9 mouse cellular contexts compared by ENCODE assay signal in genomic region chr6:103682854-103683574, GRCm38 (mm10).
DNase-seq lines count a peak whose midpoint lies in the region; ATAC-seq and TF ChIP-seq lines count a peak whose summit lies in the region.
"Had no signal": no experiment of that assay in that cellular context is flagged by ENCODE, and none has a peak within 500 bp of the region (broad histone marks: within the 10 kb centered on the region; RNA-seq: fewer than 3 reads in every experiment).

No protein-coding gene starts in this region.

- peak; percentile 94 for ATAC-seq in CD4-positive, CD25-positive, alpha-beta regulatory T cell, adult 4 months
- ATAC-seq in neural tube, embryonic 15.5 days (ENCODE audit: low FRiP score), result peak; percentile 86

- no peak overlapping the region for H3K4me3 ChIP-seq in lung, adult 2 months (replicated peaks; ENCODE audit: extremely low read depth, low read depth, low read length)
- H3K4me3 ChIP-seq in neural tube, embryonic 15.5 days (replicated peaks), result no peak overlapping the region
- H3K4me3 ChIP-seq: heart, embryonic 13.5 days had no signal

- H3K27me3 ChIP-seq in neural tube, embryonic 15.5 days (replicated peaks), result no peaks in the 10 kb centered on the region
- H3K27me3 ChIP-seq: heart, embryonic 13.5 days had no signal

- TF ChIP-seq CTCF in lung, adult 2 months (IDR thresholded peaks at IDR 0.05; ENCODE audit: insufficient read depth, low read length), result no peak

- H3K36me3 ChIP-seq in neural tube, embryonic 15.5 days, result peaks cover 9% of the 10 kb centered on the region
- H3K36me3 ChIP-seq: heart, embryonic 13.5 days had no signal

- 15% methylated on average over 8 of the region's 8 CpGs for WGBS in lung, adult 2 months
- WGBS in neural tube, embryonic 15.5 days, result 16% methylated on average over 8 of the region's 8 CpGs

- no peaks in the 10 kb centered on the region for H3K9me3 ChIP-seq in neural tube, embryonic 15.5 days (replicated peaks)
- H3K9me3 ChIP-seq: heart, embryonic 13.5 days had no signal

- DNase-seq in adrenal gland, adult (ENCODE audit: inconsistent age in 2 of 2, low spot score in 1 of 2), result peak; percentile 24 to 84
- DNase-seq in embryo, embryonic 11 days, result peak; percentile 82
- peak; percentile 7 to 29 for DNase-seq in heart, postnatal 36 days
- DNase-seq in kidney, postnatal 4 days, result peak; percentile 71 to 76
- peak; percentile 9 for DNase-seq in lung, adult 2 months
- peak; percentile 66 for DNase-seq in thymus, postnatal 14 days

- TF ChIP-seq POLR2A in lung, adult 2 months (IDR thresholded peaks at IDR 0.05; ENCODE audit: borderline replicate concordance, extremely low read depth, low read depth, low read length), result no peak

- H3K4me1 ChIP-seq in lung, adult 2 months (ENCODE audit: control insufficient read depth, insufficient read depth, low read length), result no peaks in the 10 kb centered on the region
- H3K4me1 ChIP-seq in neural tube, embryonic 15.5 days, result peaks cover 6% of the 10 kb centered on the region; the same call in 1 of the 2 replicates
- H3K4me1 ChIP-seq: heart, embryonic 13.5 days had no signal

- intact Hi-C loops in heart, postnatal 36 days (cut with DNase I), result loop anchor here (1.0 kb wide), 1 partner anchor 376 kb away; no protein-coding TSS in a partner anchor

- H3K9ac ChIP-seq in neural tube, embryonic 15.5 days (replicated peaks), result 0 out of 2 replicates have a peak overlapping the region, but pooled peaks have one; percentile 9
- H3K9ac ChIP-seq: heart, embryonic 13.5 days had no signal

- peak overlapping the region; percentile 63 for H3K27ac ChIP-seq in neural tube, embryonic 15.5 days (replicated peaks)
- H3K27ac ChIP-seq: heart, embryonic 13.5 days had no signal

- H3K4me2 ChIP-seq in neural tube, embryonic 15.5 days, result no peak overlapping the region
- H3K4me2 ChIP-seq: heart, embryonic 13.5 days had no signal

Comparison
In these comparisons a context has a peak if more than half of its experiments do, and no peak if none do; other contexts are left out.
1. DNase-seq: peak in every context shown above with its lines; median percentile 82 in embryo, embryonic 11 days; 74 in kidney, postnatal 4 days; 66 in thymus, postnatal 14 days; 54 in adrenal gland, adult; 18 in heart, postnatal 36 days; 9 in lung, adult 2 months.